Mouse (Mus musculus): ENCODE results near the gene Sac3d1.

Sac3d1 gene

GRCm38 (mm10) chr19:6117986-6118676, at the start of gene Sac3d1:
Sac3d1 (minus strand) TSS chr19:6118650.
- peak; percentile 90 for DNase-seq

DNA sequence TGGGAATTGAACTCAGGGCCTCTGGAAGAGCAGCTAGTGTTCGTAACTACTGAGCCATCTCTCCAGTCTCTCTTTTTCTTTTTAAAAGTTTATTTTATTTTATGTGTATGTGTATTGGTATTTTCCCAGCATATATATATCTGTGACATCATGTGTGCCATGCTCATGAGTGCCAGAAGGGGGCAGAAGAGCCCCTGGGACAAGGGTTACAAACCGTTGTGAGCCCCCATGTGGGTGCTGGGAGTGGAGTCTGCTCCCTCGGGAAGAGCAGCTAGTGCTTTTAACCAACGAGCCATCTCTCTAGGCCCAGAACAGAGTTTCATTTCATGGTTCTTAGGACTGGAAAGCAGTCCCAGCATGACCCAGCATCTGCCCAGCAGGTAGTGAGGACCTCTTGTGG, 48.3 kb upstream of the Sac3d1 start:
- DNase-seq = no peak

GRCm38 (mm10) chr19:6163872-6164547, 45.6 kb upstream of the Sac3d1 start:
- no peak for DNase-seq

- no peak for DNase-seq
These were observed 38.8 kb upstream of the Sac3d1 start for GRCm38 (mm10) chr19:6157220-6157619.

- no peak for DNase-seq
These were observed 37.9 kb upstream of the Sac3d1 start for GRCm38 (mm10) chr19:6156372-6156771.

- DNase-seq = no peak
These were observed 36.7 kb upstream of the Sac3d1 start for GRCm38 (mm10) chr19:6155174-6155573.

DNA sequence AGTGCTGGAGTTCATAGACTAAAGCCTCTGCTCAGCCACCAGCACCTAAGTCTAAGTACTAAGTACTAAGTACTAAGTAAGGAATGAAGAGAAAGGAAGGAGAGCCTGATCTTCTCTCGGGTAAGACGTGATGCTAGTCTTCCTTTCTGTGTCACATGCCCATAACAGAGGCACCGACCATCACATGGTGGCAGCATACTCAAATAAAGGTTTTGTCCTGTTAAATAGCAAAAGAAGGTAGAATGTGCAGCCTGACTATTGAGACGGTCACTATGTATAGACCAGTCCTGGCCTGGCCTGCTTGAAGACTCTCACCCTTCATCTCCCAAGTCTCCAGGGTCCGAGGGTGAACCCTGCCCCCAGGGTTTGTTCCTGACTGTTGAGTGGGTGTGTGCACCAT, 26.4 kb upstream of the Sac3d1 start:
- no peak for DNase-seq

DNA sequence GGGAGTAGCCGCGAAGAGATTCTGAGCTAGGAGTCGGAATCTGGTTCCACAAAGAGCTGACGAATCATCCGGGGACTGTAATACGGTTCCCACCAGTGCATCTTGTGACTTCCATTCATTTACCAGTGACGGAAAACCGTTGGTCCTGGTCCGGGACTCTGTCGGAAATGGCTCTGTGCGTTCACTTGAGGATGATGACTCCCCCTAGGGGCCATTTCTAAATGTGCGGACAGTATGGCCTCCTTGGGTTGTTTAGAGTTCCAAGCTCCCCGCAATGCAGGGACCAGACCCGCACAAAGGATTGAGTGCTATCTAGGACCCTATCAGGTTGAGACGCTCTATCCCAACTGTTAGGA, 22.9 kb upstream of the Sac3d1 start, which contains the start of gene Arl2:
TSS of gene Arl2 (minus strand) at position 155 of the 356 bp plus-strand sequence.
- peak; percentile 87 for DNase-seq

DNA sequence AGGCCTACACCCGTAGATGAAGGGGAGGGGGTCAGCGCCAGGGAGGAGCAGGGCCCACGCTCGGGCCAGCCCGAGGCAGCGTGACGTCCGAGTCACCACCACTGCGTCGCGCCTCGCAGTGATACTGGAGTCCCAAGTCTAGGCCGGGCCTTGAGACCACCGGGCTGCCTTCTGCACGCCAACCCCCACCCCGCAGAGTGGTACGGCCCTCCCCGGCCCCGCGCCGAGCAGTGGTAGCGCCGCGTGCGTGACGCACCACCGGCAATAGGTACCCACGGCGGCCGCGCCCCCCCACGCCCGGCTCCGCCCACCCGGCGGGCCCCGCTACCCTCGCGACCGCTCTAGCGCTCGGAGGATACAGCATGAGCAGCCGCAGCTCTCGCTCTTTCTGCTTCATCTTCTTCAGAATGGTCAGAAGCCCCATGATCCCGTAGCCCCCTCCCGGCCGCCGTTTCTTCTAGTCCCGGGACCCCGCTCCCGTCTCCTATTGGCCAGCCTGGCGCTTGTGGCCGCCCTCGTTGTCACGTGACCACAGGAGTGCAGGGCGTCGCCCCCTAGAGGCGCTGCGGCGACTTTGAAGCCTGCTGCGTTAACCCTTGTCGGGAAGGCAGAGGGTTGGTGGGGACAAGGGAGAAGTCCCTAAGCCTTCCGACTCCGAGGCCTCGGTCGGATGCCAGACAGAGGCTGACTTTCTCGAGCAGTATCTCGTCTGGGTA, 22.4 kb upstream of the Sac3d1 start, which contains the start of gene Batf2:
TSS of gene Batf2 (plus strand) at position 306 of the 716 bp plus-strand sequence.
- peak; percentile 96 for DNase-seq

GRCm38 (mm10) chr19:6140374-6140677, 21.9 kb upstream of the Sac3d1 start:
- DNase-seq = no peak

DNA sequence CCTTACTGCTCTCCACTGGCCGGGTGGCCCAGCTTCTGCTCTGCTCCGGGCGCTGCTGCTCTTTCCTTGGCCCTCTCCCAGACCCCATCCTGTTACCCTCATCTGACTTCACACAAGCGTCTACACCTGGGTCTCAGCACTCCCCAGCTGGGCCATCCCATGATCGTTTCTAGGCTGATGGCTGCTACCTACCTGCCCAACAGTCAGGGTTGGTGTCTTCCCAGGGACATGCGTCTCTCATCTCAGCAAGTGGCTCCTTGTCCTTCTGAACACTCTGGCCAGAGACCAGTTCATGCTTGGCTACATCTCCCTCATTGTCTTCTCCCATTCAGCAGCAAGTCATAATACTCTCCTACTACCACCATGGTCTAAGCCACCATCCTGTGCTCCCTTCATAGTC, 21.3 kb upstream of the Sac3d1 start:
- no peak for DNase-seq

DNA sequence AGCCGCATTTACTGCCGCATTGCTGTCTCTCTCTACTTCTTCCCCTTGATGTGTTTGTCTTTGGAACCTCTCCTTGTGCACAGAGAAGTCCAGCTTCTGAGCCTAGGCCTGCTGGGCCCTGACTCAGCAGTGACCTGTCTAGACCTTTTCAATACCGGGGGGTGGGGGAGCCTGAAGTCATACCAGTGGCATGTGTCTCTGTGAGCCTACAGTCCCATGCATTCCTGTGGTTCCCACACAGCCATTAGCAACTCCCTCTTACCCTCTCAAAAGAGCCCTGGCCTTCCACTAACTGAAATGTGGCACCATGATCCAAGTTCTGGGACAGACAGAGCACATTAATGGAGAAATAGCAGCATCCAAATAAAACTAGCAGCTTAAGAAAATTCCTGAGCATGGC, 17.9 kb upstream of the Sac3d1 start:
- no peak for DNase-seq

DNA sequence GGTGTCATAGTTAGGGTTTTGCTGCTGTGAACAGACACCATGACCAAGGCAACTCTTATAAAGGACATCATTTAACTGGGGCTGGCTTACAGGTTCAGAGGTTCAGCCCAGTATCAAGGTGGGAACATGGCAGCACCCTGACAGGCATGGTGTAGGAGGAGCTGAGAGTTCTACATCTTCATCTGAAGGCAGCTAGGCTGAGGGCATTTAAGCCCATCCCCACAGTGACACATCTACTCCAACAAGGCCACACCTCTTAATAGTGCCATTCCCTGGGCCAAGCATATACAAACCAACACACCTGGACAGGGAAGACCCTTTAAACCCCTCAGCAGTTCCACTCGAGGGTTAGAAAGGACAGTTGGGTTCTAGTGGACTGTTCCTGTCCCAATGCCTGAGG, 14.7 kb upstream of the Sac3d1 start:
- DNase-seq = peak; percentile 57

GRCm38 (mm10) chr19:6132171-6132827, 13.8 kb upstream of the Sac3d1 start:
- peak; percentile 84 for DNase-seq

DNA sequence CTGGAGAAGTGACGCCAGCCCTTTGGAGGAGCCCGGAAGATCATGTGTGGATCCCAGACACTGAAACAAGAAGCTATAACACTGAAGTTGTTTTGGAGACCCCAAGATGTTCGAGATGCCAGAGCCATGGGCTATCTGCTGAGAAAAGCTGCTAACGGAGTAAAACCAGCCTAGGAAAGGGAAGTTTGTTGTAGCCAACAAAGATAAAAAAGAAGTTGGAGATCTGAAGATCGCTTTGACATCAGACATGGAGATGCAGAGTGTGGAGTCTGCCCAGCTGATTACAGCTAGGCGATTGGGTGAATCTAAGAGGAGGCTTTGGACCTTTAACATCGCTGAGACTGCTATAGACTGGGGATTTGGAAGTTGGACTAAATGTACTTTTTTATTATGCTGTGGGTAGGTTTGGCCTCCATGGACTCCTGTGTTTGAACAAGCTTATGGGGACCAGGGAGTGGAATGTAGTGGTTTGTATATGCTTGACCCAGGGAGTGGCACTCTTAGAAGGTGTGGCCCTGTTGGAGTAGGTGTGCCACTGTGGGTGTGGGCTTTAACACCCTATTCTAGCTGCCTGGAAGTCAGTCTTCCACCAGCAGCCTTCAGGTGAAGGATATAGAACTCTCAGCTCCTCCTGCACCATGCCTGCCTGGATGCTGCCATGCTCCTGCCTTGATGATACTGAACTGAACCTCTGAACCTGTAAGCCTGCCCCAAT, 12.1 kb upstream of the Sac3d1 start:
- DNase-seq = peak; percentile 59

- DNase-seq = peak; percentile 99
These were observed 9.4 kb upstream of the Sac3d1 start, which contains the start of gene Snx15 for GRCm38 (mm10) chr19:6127760-6128341. Snx15 (minus strand) TSS chr19:6128304.

- DNase-seq = no peak
These were observed 8.5 kb upstream of the Sac3d1 start for GRCm38 (mm10) chr19:6126789-6127580.

DNA sequence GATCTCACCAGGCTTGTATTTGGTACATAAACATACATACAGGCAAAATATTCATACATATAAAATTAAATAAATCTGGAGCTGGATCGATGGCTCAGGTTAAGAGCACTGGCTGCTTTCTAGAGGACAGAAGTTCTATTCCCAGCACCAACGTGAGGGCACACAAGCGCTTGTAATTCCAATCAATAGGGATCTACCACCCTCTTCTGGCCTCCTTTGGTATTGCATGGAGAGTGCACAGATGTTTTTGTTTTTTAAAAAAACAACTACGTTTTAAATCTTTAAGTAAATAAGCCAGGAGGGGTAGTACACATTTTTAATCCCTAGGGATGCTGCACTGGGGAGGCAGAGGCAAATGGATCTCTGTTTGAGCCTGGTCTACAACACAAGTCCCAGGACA, 7.8 kb upstream of the Sac3d1 start:
- peak; percentile 74 for DNase-seq

DNA sequence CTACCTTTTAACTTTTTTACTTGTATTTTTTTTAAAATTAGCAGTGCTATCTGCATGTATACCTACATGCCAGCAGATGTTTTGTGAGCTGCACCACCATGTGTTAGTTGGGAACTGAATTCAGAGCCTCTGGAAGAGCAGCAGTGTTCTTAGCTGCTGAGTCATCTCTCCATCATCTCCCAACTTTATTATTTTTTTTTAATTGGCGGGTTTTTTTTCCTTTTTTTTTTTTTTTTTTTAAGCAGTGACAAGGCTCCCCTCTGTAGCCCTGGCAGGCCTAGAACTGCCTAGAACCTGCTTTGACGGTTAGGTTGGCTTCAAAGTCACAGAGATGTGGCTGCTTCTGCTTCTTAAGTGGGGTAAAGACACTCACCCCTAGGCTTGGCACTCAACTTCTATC, 6.4 kb upstream of the Sac3d1 start:
- no peak for DNase-seq

- DNase-seq = no peak
These were observed 4.9 kb upstream of the Sac3d1 start for GRCm38 (mm10) chr19:6123330-6123729.

GRCm38 (mm10) chr19:6121761-6122160, 3.3 kb upstream of the Sac3d1 start:
- peak; percentile 47 for DNase-seq

All from liver (tissue).